Mouse (Mus musculus) retina, postnatal 7 days (tissue): ENCODE measurements around the gene Shank1.

Source experiments
- DNase-seq: peaks from one replicate; pipeline ENCODE4 v3.0.0-alpha.2; 2012; ENCODE audit warnings: low read depth, low spot score

Gene Shank1

GRCm38 (mm10) chr7:44304775-44305641 is 5.0 kb upstream of the Shank1 start:
- peak; percentile 98 for DNase-seq

GRCm38 (mm10) chr7:44305686-44306085 is 4.4 kb upstream of the Shank1 start:
- no peak for DNase-seq

- DNase-seq: no peak
Observed at GRCm38 (mm10) chr7:44306516-44307240, 3.4 kb upstream of the Shank1 start, which contains the start of gene Clec11a. Clec11a (minus strand) TSS chr7:44306902.

GRCm38 (mm10) chr7:44307261-44308020 is 2.6 kb upstream of the Shank1 start:
- no peak for DNase-seq

- DNase-seq: no peak
Observed at GRCm38 (mm10) chr7:44310285-44310877, 328 bp downstream of the Shank1 start.

- no peak for DNase-seq
Observed at GRCm38 (mm10) chr7:44310878-44311712, 1.0 kb downstream of the Shank1 start.

- no peak for DNase-seq
Observed at GRCm38 (mm10) chr7:44311713-44312304, 1.8 kb downstream of the Shank1 start.

- DNase-seq: no peak
Observed at GRCm38 (mm10) chr7:44312484-44312883, 2.4 kb downstream of the Shank1 start.

GRCm38 (mm10) chr7:44317913-44318312 is 7.9 kb downstream of the Shank1 start:
- no peak for DNase-seq

GRCm38 (mm10) chr7:44320886-44321285 is 10.8 kb downstream of the Shank1 start:
- DNase-seq: no peak

- no peak for DNase-seq
Observed at GRCm38 (mm10) chr7:44322290-44322689, 12.2 kb downstream of the Shank1 start.

- no peak for DNase-seq
Observed at GRCm38 (mm10) chr7:44326614-44327013, 16.6 kb downstream of the Shank1 start.

GRCm38 (mm10) chr7:44332336-44332735 is 22.3 kb downstream of the Shank1 start:
- DNase-seq: no peak

GRCm38 (mm10) chr7:44334139-44334538 is 24.1 kb downstream of the Shank1 start:
- no peak for DNase-seq

GRCm38 (mm10) chr7:44335031-44335878 is 25.2 kb downstream of the Shank1 start:
- DNase-seq: peak; percentile 38

GRCm38 (mm10) chr7:44336046-44337021 is 26.3 kb downstream of the Shank1 start:
- no peak for DNase-seq

- DNase-seq: no peak
Observed at GRCm38 (mm10) chr7:44337121-44337849, 27.2 kb downstream of the Shank1 start.
